Mouse (Mus musculus): ENCODE measurements around the gene Nat14.

DNA sequence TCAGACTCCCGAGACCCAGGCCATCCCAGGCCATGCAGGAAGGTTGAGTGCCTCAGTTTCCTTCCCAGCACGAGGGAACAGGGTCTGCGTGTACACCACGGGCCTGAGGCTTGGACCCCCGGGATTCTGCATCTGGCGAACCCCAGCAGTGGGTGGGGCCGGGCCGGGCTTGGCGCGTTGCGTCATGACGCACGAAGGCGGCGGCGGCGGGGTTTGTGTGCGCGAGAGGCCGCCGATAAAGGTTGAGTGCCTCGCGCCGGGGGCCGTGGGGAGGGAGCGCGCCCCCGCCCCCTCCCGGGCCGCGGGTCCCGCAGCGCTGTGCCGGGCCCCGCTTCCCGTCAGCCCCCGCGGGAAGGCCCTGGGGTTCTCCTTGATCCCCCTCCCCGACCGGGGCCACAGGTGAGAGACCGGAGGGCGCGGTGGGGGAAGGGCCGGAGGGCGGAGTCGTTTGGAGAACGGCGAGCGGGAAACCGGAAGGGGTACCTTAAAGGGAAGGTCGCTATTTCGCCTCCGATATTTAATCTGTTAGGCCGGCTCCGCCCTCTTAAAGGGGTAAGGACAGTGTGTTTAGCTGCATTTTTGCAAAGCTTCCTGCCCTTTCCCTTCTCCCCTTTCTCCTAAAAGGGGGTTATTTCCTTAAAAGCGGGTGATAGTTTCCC, 6.7 kb upstream of the Nat14 start, which contains the start of gene Zfp628:
- TF ChIP-seq CTCF (IDR thresholded peaks at IDR 0.05; ENCODE audit: low read depth, low read length) (no peak), POLR2A (IDR thresholded peaks at IDR 0.05; ENCODE audit: insufficient read depth, low read length) (peak; percentile 78), EP300 (IDR thresholded peaks at IDR 0.05; ENCODE audit: insufficient read depth, low read depth, low read length) (no peak)

Measured in ES-Bruce4 (cell line).